Mouse (Mus musculus) embryo, embryonic 11.5 days (tissue): ENCODE measurements around the gene Ccl6.

Experiments used
- DNase-seq: peaks from one replicate; pipeline ENCODE4 v3.0.0-alpha.2; 2012; ENCODE audit warnings: low read depth, low spot score

The Ccl6 gene

GRCm38 (mm10) chr11:83592853-83593252 lies at the start of gene Ccl6:
Ccl6 (minus strand) TSS chr11:83593087.
- DNase-seq: no peak

GRCm38 (mm10) chr11:83641216-83641615 lies 48.3 kb upstream of the Ccl6 start:
- no peak for DNase-seq

- DNase-seq: no peak
Measured at GRCm38 (mm10) chr11:83640141-83640540, 47.3 kb upstream of the Ccl6 start.

GRCm38 (mm10) chr11:83639533-83639932 lies 46.6 kb upstream of the Ccl6 start:
- no peak for DNase-seq

GRCm38 (mm10) chr11:83638934-83639333 lies 46.0 kb upstream of the Ccl6 start:
- no peak for DNase-seq

GRCm38 (mm10) chr11:83636742-83637235 lies 43.9 kb upstream of the Ccl6 start:
- no peak for DNase-seq

- DNase-seq: no peak
Measured at GRCm38 (mm10) chr11:83634898-83635297, 42.0 kb upstream of the Ccl6 start.

GRCm38 (mm10) chr11:83634425-83634824 lies 41.5 kb upstream of the Ccl6 start:
- DNase-seq: no peak

- no peak for DNase-seq
Measured at GRCm38 (mm10) chr11:83632744-83633143, 39.9 kb upstream of the Ccl6 start.

- no peak for DNase-seq
Measured at GRCm38 (mm10) chr11:83631065-83631464, 38.2 kb upstream of the Ccl6 start.

GRCm38 (mm10) chr11:83630630-83631029 lies 37.7 kb upstream of the Ccl6 start:
- DNase-seq: no peak

- no peak for DNase-seq
Measured at GRCm38 (mm10) chr11:83628808-83629207, 35.9 kb upstream of the Ccl6 start.

GRCm38 (mm10) chr11:83623586-83623985 lies 30.7 kb upstream of the Ccl6 start:
- DNase-seq: no peak

- no peak for DNase-seq
Measured at GRCm38 (mm10) chr11:83619037-83619436, 26.1 kb upstream of the Ccl6 start.

GRCm38 (mm10) chr11:83618238-83618637 lies 25.4 kb upstream of the Ccl6 start:
- no peak for DNase-seq

- no peak for DNase-seq
Measured at GRCm38 (mm10) chr11:83616586-83616985, 23.7 kb upstream of the Ccl6 start.

GRCm38 (mm10) chr11:83610900-83611299 lies 18.0 kb upstream of the Ccl6 start:
- no peak for DNase-seq

GRCm38 (mm10) chr11:83606396-83606795 lies 13.5 kb upstream of the Ccl6 start:
- no peak for DNase-seq

- no peak for DNase-seq
Measured at GRCm38 (mm10) chr11:83605535-83605934, 12.6 kb upstream of the Ccl6 start.

GRCm38 (mm10) chr11:83604698-83605097 lies 11.8 kb upstream of the Ccl6 start:
- no peak for DNase-seq

GRCm38 (mm10) chr11:83603399-83603798 lies 10.5 kb upstream of the Ccl6 start:
- no peak for DNase-seq

GRCm38 (mm10) chr11:83600576-83600975 lies 7.7 kb upstream of the Ccl6 start:
- no peak for DNase-seq

GRCm38 (mm10) chr11:83598991-83599390 lies 6.1 kb upstream of the Ccl6 start:
- no peak for DNase-seq

- no peak for DNase-seq
Measured at GRCm38 (mm10) chr11:83598207-83598837, 5.4 kb upstream of the Ccl6 start.
